Mouse (Mus musculus): ENCODE results near the gene Igfbp1. TPM values are rescaled to one million over a fixed set of nuclear protein-coding genes. Genes with fewer than 3 reads are reported as not detected.

The Igfbp1 gene
- not detected for polyA plus RNA-seq (2015; fragmentation: Illumina TruSeq; extraction: RNeasy Lipid Tissue Mini Kit (QIAGEN cat#74804); ENCODE audit: insufficient read depth, low read depth, low replicate concordance)

GRCm38 (mm10) chr11:7197491-7197941 lies at the start of gene Igfbp1:
Gene Igfbp1 (plus strand): TSS chr11:7197782.

GRCm38 (mm10) chr11:7188469-7188868 lies 9.1 kb upstream of the Igfbp1 start, which contains the start of gene Gm11985:
Gene Gm11985 (minus strand): TSS chr11:7188569.

GRCm38 (mm10) chr11:7213501-7214341 lies 16.1 kb downstream of the Igfbp1 start, which contains the start of gene Igfbp3:
Gene Igfbp3 (minus strand): TSS chr11:7213923.

Other genes with a start within 250 kb of the Igfbp1 start
- gene Adcy1, start 134.3 kb upstream of the Igfbp1 start, polyA plus RNA-seq (2015; fragmentation: Illumina TruSeq; extraction: RNeasy Lipid Tissue Mini Kit (QIAGEN cat#74804); ENCODE audit: insufficient read depth, low read depth, low replicate concordance): 0.11 TPM
- gene Gm11985, start 9.2 kb upstream of the Igfbp1 start, polyA plus RNA-seq (2015; fragmentation: Illumina TruSeq; extraction: RNeasy Lipid Tissue Mini Kit (QIAGEN cat#74804); ENCODE audit: insufficient read depth, low read depth, low replicate concordance): not detected
- 100 TPM for gene Igfbp3, start 16.1 kb downstream of the Igfbp1 start, polyA plus RNA-seq (2015; fragmentation: Illumina TruSeq; extraction: RNeasy Lipid Tissue Mini Kit (QIAGEN cat#74804); ENCODE audit: insufficient read depth, low read depth, low replicate concordance)